ENCODE assay signal across 14 mouse cellular contexts in genomic region chr2:24774832-24775231, GRCm38 (mm10). TPM values are rescaled to one million over a fixed set of nuclear protein-coding genes. Genes with fewer than 3 reads are reported as not detected.
DNase-seq lines count a peak whose midpoint lies in the region; ATAC-seq and TF ChIP-seq lines count a peak whose summit lies in the region.
"Had no signal": no experiment of that assay in that cellular context is flagged by ENCODE, and none has a peak within 500 bp of the region (broad histone marks: within the 10 kb centered on the region; RNA-seq: fewer than 3 reads in every experiment).

No protein-coding gene starts in this region.

- WGBS in hindbrain, postnatal 0 days: 60% methylated on average over 7 of the region's 7 CpGs
- WGBS in hindbrain, embryonic 14.5 days: 69% methylated on average over 7 of the region's 7 CpGs
- WGBS in lung, embryonic 14.5 days: 57% methylated on average over 7 of the region's 7 CpGs

- no peak for DNase-seq in hindbrain, postnatal 0 days (ENCODE audit: low spot score)
- no peak for DNase-seq in hindbrain, embryonic 14.5 days (ENCODE audit: low spot score)
- no peak for DNase-seq in lung, embryonic 14.5 days
- DNase-seq in lung, postnatal 14 days: no peak
- DNase-seq in ZHBTc4 (ENCODE audit: low read depth, low spot score): peak; percentile 18
- DNase-seq in layer of hippocampus, adult 9-11 months: peak; percentile 23
- DNase-seq in spleen, postnatal 14 days (ENCODE audit: low spot score in 2 of 2): no peak
- DNase-seq: cerebellum, adult 8-10 months had no signal

- no peak overlapping the region for H3K4me3 ChIP-seq in hindbrain, postnatal 0 days (ENCODE audit: low read length)
- no peak overlapping the region for H3K4me3 ChIP-seq in hindbrain, embryonic 14.5 days (replicated peaks; ENCODE audit: low read length)
- no peak overlapping the region for H3K4me3 ChIP-seq in lung, embryonic 14.5 days (ENCODE audit: low read depth, low read length)
- H3K4me3 ChIP-seq: liver, embryonic 15.5 days; megakaryocyte, embryonic 14.5 days; stomach, embryonic 15.5 days had no signal

- no peak overlapping the region for H3K4me2 ChIP-seq in hindbrain, postnatal 0 days (ENCODE audit: low read depth, low read length)
- H3K4me2 ChIP-seq in hindbrain, embryonic 14.5 days (replicated peaks): no peak overlapping the region
- no peak overlapping the region for H3K4me2 ChIP-seq in lung, embryonic 14.5 days
- H3K4me2 ChIP-seq: liver, embryonic 15.5 days; stomach, embryonic 15.5 days had no signal

- H3K27ac ChIP-seq in hindbrain, postnatal 0 days: no peak overlapping the region
- no peak overlapping the region for H3K27ac ChIP-seq in hindbrain, embryonic 14.5 days
- no peak overlapping the region for H3K27ac ChIP-seq in lung, embryonic 14.5 days (ENCODE audit: low read depth)
- H3K27ac ChIP-seq: kidney, postnatal 0 days; liver, embryonic 15.5 days; stomach, embryonic 15.5 days had no signal

- no peaks in the 10 kb centered on the region for H3K4me1 ChIP-seq in hindbrain, postnatal 0 days (ENCODE audit: insufficient read depth, low read length)
- no peaks in the 10 kb centered on the region for H3K4me1 ChIP-seq in hindbrain, embryonic 14.5 days (replicated peaks; ENCODE audit: control insufficient read depth, insufficient read depth, low read length)
- H3K4me1 ChIP-seq in lung, embryonic 14.5 days (ENCODE audit: insufficient read depth): no peaks in the 10 kb centered on the region
- H3K4me1 ChIP-seq: liver, embryonic 15.5 days; stomach, embryonic 15.5 days had no signal

- no peaks in the 10 kb centered on the region for H3K36me3 ChIP-seq in hindbrain, postnatal 0 days (ENCODE audit: insufficient read depth, low read length)
- H3K36me3 ChIP-seq in hindbrain, embryonic 14.5 days (replicated peaks; ENCODE audit: control insufficient read depth, insufficient read depth): no peaks in the 10 kb centered on the region
- H3K36me3 ChIP-seq in lung, embryonic 14.5 days (ENCODE audit: insufficient read depth): no peaks in the 10 kb centered on the region
- H3K36me3 ChIP-seq: liver, embryonic 15.5 days; stomach, embryonic 15.5 days had no signal

- H3K27me3 ChIP-seq in hindbrain, postnatal 0 days (ENCODE audit: insufficient read depth, low read length): no peaks in the 10 kb centered on the region
- H3K27me3 ChIP-seq in hindbrain, embryonic 14.5 days (ENCODE audit: control insufficient read depth, insufficient read depth, low read length): no peaks in the 10 kb centered on the region
- no peaks in the 10 kb centered on the region for H3K27me3 ChIP-seq in lung, embryonic 14.5 days (ENCODE audit: insufficient read depth, low read length)
- H3K27me3 ChIP-seq: liver, embryonic 15.5 days; stomach, embryonic 15.5 days had no signal

- H3K9me3 ChIP-seq in hindbrain, postnatal 0 days (ENCODE audit: low read length): no peaks in the 10 kb centered on the region
- H3K9me3 ChIP-seq in hindbrain, embryonic 14.5 days (ENCODE audit: control insufficient read depth, low read length): no peaks in the 10 kb centered on the region
- H3K9me3 ChIP-seq in lung, embryonic 14.5 days (ENCODE audit: low read depth, low read length): no peaks in the 10 kb centered on the region
- H3K9me3 ChIP-seq: liver, embryonic 15.5 days; stomach, embryonic 15.5 days had no signal

- ATAC-seq in hindbrain, postnatal 0 days: no peak
- ATAC-seq in hindbrain, embryonic 14.5 days (ENCODE audit: low FRiP score): no peak
- no peak for ATAC-seq in lung, embryonic 14.5 days (ENCODE audit: insufficient read depth)
- ATAC-seq: hindbrain, embryonic 16.5 days had no signal

- TF ChIP-seq CTCF in hindbrain, postnatal 0 days (IDR thresholded peaks at IDR 0.05; ENCODE audit: low read depth): peak; percentile 36
- TF ChIP-seq CTCF in lung, embryonic 14.5 days (IDR thresholded peaks at IDR 0.05; ENCODE audit: low read depth): peak; percentile 20

- H3K9ac ChIP-seq in hindbrain, postnatal 0 days (replicated peaks; ENCODE audit: low read length): no peak overlapping the region
- no peak overlapping the region for H3K9ac ChIP-seq in hindbrain, embryonic 14.5 days
- H3K9ac ChIP-seq in lung, embryonic 14.5 days: no peak overlapping the region
- H3K9ac ChIP-seq: liver, embryonic 15.5 days; stomach, embryonic 15.5 days had no signal

RNA-seq across cellular contexts. Expression of gene Cacna1b, which starts 11.9 kb away (rescaled TPM):
- 94.0 and 103 TPM in 2 replicates for total RNA-seq in hindbrain, postnatal 0 days (2014; rRNA removed)
- polyA plus RNA-seq in hindbrain, postnatal 0 days (2015; fragmentation: Nextera tagmentation; extraction: Ambion mirVana): 10.1 and 11.8 TPM in 2 replicates
- polyA plus RNA-seq in hindbrain, embryonic 14.5 days (2014; fragmentation: Nextera tagmentation; extraction: Ambion mirVana): 15.9 and 17.9 TPM in 2 replicates
- 0.05 and 0.15 TPM in 2 replicates for polyA plus RNA-seq in lung, embryonic 14.5 days (2014; fragmentation: Nextera tagmentation; extraction: Ambion mirVana)
- polyA plus RNA-seq: heart, postnatal 0 days had no signal

Comparison
In these comparisons a context has a peak if more than half of its experiments do, and no peak if none do; other contexts are left out.
1. DNase-seq: peak in ZHBTc4 (single experiment) and layer of hippocampus, adult 9-11 months (single experiment); none in hindbrain, postnatal 0 days (single experiment), hindbrain, embryonic 14.5 days (single experiment), lung, embryonic 14.5 days (single experiment), lung, postnatal 14 days (single experiment) and spleen, postnatal 14 days (0 of 2).